In the genomic region with DNA sequence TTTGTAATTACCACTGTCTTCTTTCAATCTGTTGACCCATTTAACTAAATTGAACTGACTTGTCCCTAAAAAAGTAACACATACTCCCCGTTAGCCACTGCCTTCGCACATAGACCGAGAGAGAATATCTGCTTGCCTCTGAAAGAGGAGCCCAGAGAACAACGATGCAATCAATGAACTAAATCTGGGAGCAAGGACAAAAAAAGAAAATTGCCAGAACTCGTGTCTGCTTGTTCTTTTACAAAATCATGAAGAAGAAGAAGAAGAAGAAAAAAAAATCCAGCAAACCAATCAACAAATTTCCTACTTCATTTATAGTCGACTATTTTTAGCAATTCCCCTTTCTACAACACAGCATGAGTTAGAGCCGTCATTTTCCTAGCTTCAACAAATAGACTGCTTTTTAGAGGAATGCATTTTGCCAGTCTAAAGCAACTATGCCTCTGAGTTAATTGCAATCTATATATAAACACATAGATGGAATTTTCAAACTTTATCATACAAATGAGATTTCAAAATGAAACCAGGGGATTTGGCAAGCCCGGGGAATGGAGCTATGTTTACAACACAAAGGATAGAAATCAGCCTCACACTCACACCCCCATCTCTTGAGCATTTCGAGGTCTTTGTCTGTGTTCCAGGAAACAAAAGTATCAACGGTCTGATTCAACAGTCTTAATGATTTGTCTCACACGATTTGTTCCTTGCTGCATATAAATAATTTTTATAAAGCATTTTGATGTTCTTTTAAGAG, we compare ENCODE assay signal across 12 mouse cellular contexts.
"Had no signal": no experiment of that assay in that cellular context is flagged by ENCODE, and none has a peak within 500 bp of the region (broad histone marks: within the 10 kb centered on the region; RNA-seq: fewer than 3 reads in every experiment).

No protein-coding gene starts in this region.

- H3K27ac ChIP-seq: layer of hippocampus, adult 2 months; limb, embryonic 12.5 days; liver, embryonic 13.5 days; midbrain, embryonic 13.5 days had no signal

- DNase-seq: kidney, adult 18-20 months; kidney, postnatal 10 days; kidney, postnatal 4 days; liver; liver, embryonic 13.5 days; liver, postnatal 0 days; lung, postnatal 36 days; right cerebral cortex, adult 18-20 months; thymus, postnatal 4 days had no signal

- H3K36me3 ChIP-seq: limb, embryonic 12.5 days; liver, embryonic 13.5 days; midbrain, embryonic 13.5 days had no signal

- H3K4me1 ChIP-seq: limb, embryonic 12.5 days; liver, embryonic 13.5 days; midbrain, embryonic 13.5 days had no signal

- H3K27me3 ChIP-seq: limb, embryonic 12.5 days; liver, embryonic 13.5 days; midbrain, embryonic 13.5 days had no signal

- H3K4me3 ChIP-seq: layer of hippocampus, adult 2 months; limb, embryonic 12.5 days; liver, embryonic 13.5 days; midbrain, embryonic 13.5 days had no signal

- H3K9ac ChIP-seq: limb, embryonic 12.5 days; liver, embryonic 13.5 days; liver, postnatal 0 days; midbrain, embryonic 13.5 days had no signal

- H3K9me3 ChIP-seq: limb, embryonic 12.5 days; liver, embryonic 13.5 days; midbrain, embryonic 13.5 days had no signal

- H3K4me2 ChIP-seq: limb, embryonic 12.5 days; liver, embryonic 13.5 days; midbrain, embryonic 13.5 days had no signal

- ATAC-seq: liver, postnatal 0 days; midbrain, embryonic 13.5 days had no signal
